Comparison of ENCODE assay signal across 10 mouse cellular contexts in the genomic region with DNA sequence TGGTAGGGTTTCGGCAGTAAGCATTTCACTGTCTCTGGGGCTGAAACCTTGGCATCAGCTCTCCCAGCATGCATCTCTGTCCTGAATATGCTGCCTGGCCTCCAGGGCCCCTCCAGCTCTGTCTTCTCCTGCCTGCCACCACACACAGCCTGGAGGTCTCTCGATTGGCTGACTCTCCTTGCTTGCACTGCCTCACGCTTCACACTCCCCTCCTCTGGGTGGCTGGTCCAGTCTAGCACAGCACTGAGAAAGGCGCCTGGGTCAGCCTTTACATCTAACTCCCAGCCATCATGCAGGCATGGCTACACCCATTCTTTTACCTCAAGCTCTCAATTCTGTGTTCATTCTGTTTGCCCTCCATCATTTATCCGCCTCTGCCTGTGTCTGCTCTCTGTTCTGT.
DNase-seq lines count a peak whose midpoint lies in the region; ATAC-seq and TF ChIP-seq lines count a peak whose summit lies in the region.
"Had no signal": no experiment of that assay in that cellular context is flagged by ENCODE, and none has a peak within 500 bp of the region (broad histone marks: within the 10 kb centered on the region; RNA-seq: fewer than 3 reads in every experiment).

No protein-coding gene starts in this region.

- H3K4me3 ChIP-seq in megakaryocyte, embryonic 14.5 days (replicated peaks): peak overlapping the region; percentile 6
- no peak overlapping the region for H3K4me3 ChIP-seq in forebrain, embryonic 16.5 days (replicated peaks; ENCODE audit: low read length)
- H3K4me3 ChIP-seq in hindbrain, postnatal 0 days (ENCODE audit: low read length): no peak overlapping the region
- H3K4me3 ChIP-seq: limb, embryonic 15.5 days had no signal

- 40% methylated on average over 5 of the region's 5 CpGs for WGBS in forebrain, embryonic 16.5 days
- WGBS in hindbrain, postnatal 0 days: 55% methylated on average over 5 of the region's 5 CpGs

- ATAC-seq in megakaryocyte, adult 5-6 weeks (ENCODE audit: poor library complexity, severe bottlenecking): no peak
- ATAC-seq in forebrain, embryonic 16.5 days: peak; percentile 54
- ATAC-seq in hindbrain, postnatal 0 days: peak; percentile 48; the same call in 1 of the 2 replicates
- ATAC-seq: intestine, embryonic 16.5 days had no signal

- DNase-seq in hindbrain, postnatal 0 days (ENCODE audit: low spot score): no peak
- peak; percentile 17 for DNase-seq in retina, embryonic 14.5 days (ENCODE audit: low spot score)
- no peak for DNase-seq in layer of hippocampus, adult 9-11 months
- DNase-seq in thymus, postnatal 36 days: no peak
- DNase-seq: adrenal gland, adult 8-10 months had no signal

- no peak for TF ChIP-seq CTCF in hindbrain, postnatal 0 days (IDR thresholded peaks at IDR 0.05; ENCODE audit: low read depth)

- H3K4me2 ChIP-seq in forebrain, embryonic 16.5 days (ENCODE audit: low read length): no peak overlapping the region
- H3K4me2 ChIP-seq in hindbrain, postnatal 0 days (ENCODE audit: low read depth, low read length): no peak overlapping the region
- H3K4me2 ChIP-seq: limb, embryonic 15.5 days had no signal

- H3K36me3 ChIP-seq in megakaryocyte, embryonic 14.5 days (replicated peaks; ENCODE audit: low read length): no peaks in the 10 kb centered on the region
- no peaks in the 10 kb centered on the region for H3K36me3 ChIP-seq in forebrain, embryonic 16.5 days (ENCODE audit: control insufficient read depth, insufficient read depth)
- no peaks in the 10 kb centered on the region for H3K36me3 ChIP-seq in hindbrain, postnatal 0 days (ENCODE audit: insufficient read depth, low read length)
- H3K36me3 ChIP-seq: limb, embryonic 15.5 days had no signal

- H3K9ac ChIP-seq in forebrain, embryonic 16.5 days (replicated peaks; ENCODE audit: low read depth, low read length): no peak overlapping the region
- no peak overlapping the region for H3K9ac ChIP-seq in hindbrain, postnatal 0 days (replicated peaks; ENCODE audit: low read length)
- H3K9ac ChIP-seq: limb, embryonic 15.5 days had no signal

- H3K27me3 ChIP-seq in megakaryocyte, embryonic 14.5 days (replicated peaks): no peaks in the 10 kb centered on the region
- no peaks in the 10 kb centered on the region for H3K27me3 ChIP-seq in forebrain, embryonic 16.5 days (replicated peaks; ENCODE audit: control insufficient read depth, insufficient read depth, low read length)
- no peaks in the 10 kb centered on the region for H3K27me3 ChIP-seq in hindbrain, postnatal 0 days (ENCODE audit: insufficient read depth, low read length)
- H3K27me3 ChIP-seq: limb, embryonic 15.5 days had no signal

- no peaks in the 10 kb centered on the region for H3K4me1 ChIP-seq in megakaryocyte, embryonic 14.5 days
- peaks cover 21% of the 10 kb centered on the region for H3K4me1 ChIP-seq in forebrain, embryonic 16.5 days (replicated peaks; ENCODE audit: control insufficient read depth, insufficient read depth, low read length)
- peaks cover 15% of the 10 kb centered on the region for H3K4me1 ChIP-seq in hindbrain, postnatal 0 days (ENCODE audit: insufficient read depth, low read length)

- no peak overlapping the region for H3K27ac ChIP-seq in forebrain, embryonic 16.5 days (ENCODE audit: low read length)
- H3K27ac ChIP-seq in hindbrain, postnatal 0 days: no peak overlapping the region
- H3K27ac ChIP-seq: limb, embryonic 15.5 days had no signal

- H3K9me3 ChIP-seq in megakaryocyte, embryonic 14.5 days: peaks cover 31% of the 10 kb centered on the region
- H3K9me3 ChIP-seq in forebrain, embryonic 16.5 days (ENCODE audit: control insufficient read depth, low read length): no peaks in the 10 kb centered on the region
- H3K9me3 ChIP-seq in hindbrain, postnatal 0 days (ENCODE audit: low read length): no peaks in the 10 kb centered on the region
- H3K9me3 ChIP-seq: limb, embryonic 15.5 days had no signal
